Mouse (Mus musculus) embryonic facial prominence, embryonic 13.5 days (tissue): ENCODE measurements around the gene Slc31a1. TPM values are rescaled to one million over a fixed set of nuclear protein-coding genes. Genes with fewer than 3 reads are reported as not detected.

Experiments
- ATAC-seq: fragments of 200-750 bp; cut with Nextera tagmentation; 2 replicates; pipeline ENCODE4 v1.8.0; 2017; ENCODE audit warnings: low read depth; ENCODE audit not compliant: insufficient number of reproducible peaks, insufficient read depth, low FRiP score, low TSS enrichment
- H3K27ac ChIP-seq: fragments of 300-500 bp; sonication (generic); 2 replicates; pipeline ENCODE4 v1.5.1; 2015; ENCODE audit warnings: moderate library complexity, mild to moderate bottlenecking, inconsistent platforms
- H3K27me3 ChIP-seq: fragments of 300-500 bp; sonication (generic); 2 replicates; pipeline ENCODE4 v1.6.1; 2015; ENCODE audit warnings: mild to moderate bottlenecking, inconsistent platforms
- H3K36me3 ChIP-seq: fragments of 300-500 bp; sonication (generic); 2 replicates; pipeline ENCODE4 v1.6.1; 2015; ENCODE audit warnings: mild to moderate bottlenecking, inconsistent platforms
- H3K4me1 ChIP-seq: fragments of 300-500 bp; sonication (generic); 2 replicates; pipeline ENCODE4 v1.6.1; 2015; ENCODE audit warnings: inconsistent platforms
- H3K4me2 ChIP-seq: fragments of 300-500 bp; sonication (generic); 2 replicates; pipeline ENCODE4 v1.6.1; 2015; ENCODE audit warnings: moderate library complexity, mild to moderate bottlenecking, inconsistent platforms
- H3K4me3 ChIP-seq: fragments of 300-500 bp; sonication (generic); 2 replicates; pipeline ENCODE4 v1.5.1; 2015; ENCODE audit warnings: mild to moderate bottlenecking, inconsistent platforms
- H3K9ac ChIP-seq: fragments of 300-500 bp; sonication (generic); 2 replicates; pipeline ENCODE4 v1.6.1; 2015; ENCODE audit warnings: mild to moderate bottlenecking, inconsistent platforms
- H3K9me3 ChIP-seq: fragments of 300-500 bp; sonication (generic); 2 replicates; pipeline ENCODE4 v1.6.1; 2016; ENCODE audit warnings: inconsistent platforms
- WGBS: fragments of 180-500 bp; shearing (Covaris S2); methylation state at CpG from one replicate; pipeline ENCODE4 v1.1.7; 2015; ENCODE audit warnings: mixed read lengths; 5-methylcytosine and 5-hydroxymethylcytosine counted together
- polyA plus RNA-seq: library from polyadenylated mRNA; unstranded; fragments of >200 nt; fragmentation: Nextera tagmentation; extraction: Ambion mirVana; gene quantifications from 2 replicates; pipeline ENCODE4 v1.2.1, GENCODE M21; 2015

Slc31a1 gene
- polyA plus RNA-seq, 1 experiment from 2014 or later, result 42.8 TPM

DNA sequence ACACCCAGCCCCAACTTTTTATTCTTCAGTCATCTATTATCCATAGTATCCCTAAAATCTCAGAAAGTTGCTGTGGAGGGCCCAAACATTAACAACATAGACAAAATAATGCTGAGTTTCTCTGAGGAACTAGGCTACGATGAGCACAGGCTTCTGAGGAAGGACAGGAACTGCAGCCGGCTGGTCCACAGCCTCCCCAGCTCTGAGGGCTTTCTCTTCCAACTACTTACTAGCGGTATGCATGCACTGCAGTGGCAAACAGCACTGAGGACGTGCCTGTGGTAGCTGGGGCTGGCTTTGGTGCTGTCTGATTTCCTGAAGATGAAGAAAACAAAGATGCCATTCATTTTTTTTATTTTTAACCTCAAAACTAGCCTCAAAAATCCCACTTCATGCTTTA lies 14.7 kb upstream of the Slc31a1 start:
- 76% methylated on average over 4 of the region's 4 CpGs for WGBS
- Histone ChIP-seq H3K27me3 (no peaks in the 10 kb centered on the region), H3K9me3 (no peaks in the 10 kb centered on the region), H3K4me3 (no peak overlapping the region), H3K9ac (no peak overlapping the region), H3K4me1 (no peaks in the 10 kb centered on the region), H3K27ac (no peak overlapping the region), H3K4me2 (no peak overlapping the region), H3K36me3 (peaks cover 53% of the 10 kb centered on the region)
- ATAC-seq, result no peak

DNA sequence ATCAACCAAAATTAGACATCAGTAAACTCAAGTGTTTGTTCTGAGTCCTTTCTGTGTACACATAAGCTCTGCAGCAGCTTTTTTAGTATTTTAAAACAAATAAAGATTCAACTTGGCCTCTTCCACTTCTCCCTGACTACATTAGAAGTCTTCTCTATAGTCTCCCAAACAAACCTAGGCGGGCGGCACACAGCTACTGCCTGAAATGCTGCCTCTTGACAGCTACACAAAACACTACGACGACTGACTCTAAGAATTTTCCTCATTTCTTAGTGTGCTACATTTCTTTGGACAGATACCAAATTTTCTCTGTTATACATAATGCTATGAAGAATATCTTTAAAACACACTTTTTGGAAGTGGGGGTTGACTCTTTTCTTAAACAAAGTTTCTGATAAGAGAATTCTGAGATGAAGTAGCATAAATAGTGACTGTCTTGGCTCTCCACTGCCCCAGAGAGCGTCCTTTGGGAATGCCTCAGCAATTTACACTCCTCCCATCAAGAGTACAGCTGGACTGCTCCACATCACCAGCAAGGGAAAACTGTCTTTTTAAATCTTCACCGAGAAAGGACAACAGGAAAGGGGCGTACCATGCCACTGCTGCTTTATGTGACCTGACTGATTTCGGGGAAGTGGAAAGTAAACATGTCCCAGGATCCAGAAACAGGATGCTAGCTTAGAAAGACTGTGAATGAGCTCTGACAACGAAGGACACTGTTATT lies 12.8 kb upstream of the Slc31a1 start:
- 76% methylated on average over 9 of the region's 9 CpGs for WGBS
- Histone ChIP-seq H3K27ac (no peak overlapping the region), H3K4me2 (no peak overlapping the region), H3K36me3 (peaks cover 60% of the 10 kb centered on the region), H3K4me3 (no peak overlapping the region), H3K27me3 (no peaks in the 10 kb centered on the region), H3K9me3 (no peaks in the 10 kb centered on the region), H3K4me1 (no peaks in the 10 kb centered on the region), H3K9ac (no peak overlapping the region)
- no peak for ATAC-seq

DNA sequence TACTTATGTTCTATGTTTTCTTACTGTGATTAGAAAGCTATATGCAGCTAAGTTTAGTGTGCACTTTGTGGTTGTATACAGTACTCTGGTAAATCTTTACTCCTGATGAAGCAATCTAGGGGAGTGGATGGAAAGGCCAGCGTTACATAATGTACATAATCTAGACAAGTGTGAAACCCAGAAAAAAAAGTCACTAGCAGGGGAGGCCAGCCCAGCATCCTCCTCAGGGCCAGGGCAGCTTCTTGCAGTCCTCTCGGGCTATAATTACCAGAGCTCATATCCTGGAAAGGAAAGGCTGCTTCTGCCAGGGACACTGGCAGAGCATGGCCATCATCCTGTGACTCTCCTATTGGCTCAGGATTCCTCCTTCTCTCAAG lies 12.2 kb upstream of the Slc31a1 start:
- 65% methylated on average over 2 of the region's 2 CpGs for WGBS
- Histone ChIP-seq H3K27ac (no peak overlapping the region), H3K27me3 (no peaks in the 10 kb centered on the region), H3K4me3 (no peak overlapping the region), H3K4me2 (no peak overlapping the region), H3K4me1 (no peaks in the 10 kb centered on the region), H3K9me3 (no peaks in the 10 kb centered on the region), H3K9ac (no peak overlapping the region), H3K36me3 (peaks cover 58% of the 10 kb centered on the region)
- ATAC-seq, result no peak

DNA sequence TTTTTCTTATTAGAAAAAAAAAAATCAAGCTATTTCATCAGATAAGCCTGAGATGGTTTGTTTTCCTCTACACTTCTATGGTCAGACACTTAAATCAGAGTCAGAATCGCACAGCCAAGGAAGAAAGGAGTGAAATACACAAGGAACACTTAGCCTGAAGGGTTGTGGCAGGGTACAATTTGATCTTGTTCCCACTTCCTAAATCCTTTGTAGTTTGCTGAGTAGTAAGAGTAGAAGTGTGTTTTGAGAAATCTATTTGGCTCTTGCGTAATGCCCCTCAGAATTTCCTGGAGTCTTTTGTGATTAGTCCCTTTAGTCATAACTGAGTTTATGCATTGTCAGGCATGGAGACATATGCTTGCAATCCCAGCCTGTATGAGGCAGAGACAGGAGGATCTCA lies 11.2 kb upstream of the Slc31a1 start:
- Histone ChIP-seq H3K27ac (no peak overlapping the region), H3K4me2 (no peak overlapping the region), H3K9ac (no peak overlapping the region), H3K36me3 (peaks cover 50% of the 10 kb centered on the region), H3K4me3 (no peak overlapping the region), H3K27me3 (no peaks in the 10 kb centered on the region), H3K9me3 (no peaks in the 10 kb centered on the region), H3K4me1 (no peaks in the 10 kb centered on the region)
- ATAC-seq, result no peak
- 90% methylated on average over 2 of the region's 2 CpGs for WGBS

DNA sequence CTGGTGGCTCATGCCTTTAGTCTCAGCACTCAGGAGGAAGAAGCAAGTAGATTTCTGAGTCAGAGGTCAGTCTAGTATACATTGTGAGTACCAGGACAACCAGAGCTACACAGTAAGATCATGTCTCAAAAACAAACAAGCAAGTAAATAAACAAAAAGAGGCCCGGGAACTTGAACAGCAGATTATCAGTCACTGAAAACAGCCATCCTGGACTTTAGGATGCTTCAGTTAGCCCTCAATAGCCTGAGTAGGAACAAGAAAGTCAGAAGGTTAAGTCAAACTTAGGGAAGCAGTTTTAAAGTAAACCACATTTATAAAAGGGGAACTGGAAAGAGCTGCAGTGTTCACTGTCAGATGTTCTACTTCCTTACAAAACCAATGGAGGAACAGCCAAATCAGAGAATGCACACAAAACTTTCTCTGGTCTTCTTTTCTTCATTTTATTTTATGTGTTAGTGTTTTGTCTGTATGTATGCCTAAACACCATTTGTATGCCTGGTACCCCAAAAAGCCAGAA lies 2.8 kb upstream of the Slc31a1 start:
- WGBS, result 91% methylated on average over 1 of the region's 1 CpGs
- Histone ChIP-seq H3K36me3 (no peaks in the 10 kb centered on the region), H3K4me1 (peaks cover 17% of the 10 kb centered on the region), H3K9ac (no peak overlapping the region), H3K27ac (no peak overlapping the region), H3K4me2 (no peak overlapping the region), H3K27me3 (no peaks in the 10 kb centered on the region), H3K9me3 (no peaks in the 10 kb centered on the region), H3K4me3 (no peak overlapping the region)
- no peak for ATAC-seq

DNA sequence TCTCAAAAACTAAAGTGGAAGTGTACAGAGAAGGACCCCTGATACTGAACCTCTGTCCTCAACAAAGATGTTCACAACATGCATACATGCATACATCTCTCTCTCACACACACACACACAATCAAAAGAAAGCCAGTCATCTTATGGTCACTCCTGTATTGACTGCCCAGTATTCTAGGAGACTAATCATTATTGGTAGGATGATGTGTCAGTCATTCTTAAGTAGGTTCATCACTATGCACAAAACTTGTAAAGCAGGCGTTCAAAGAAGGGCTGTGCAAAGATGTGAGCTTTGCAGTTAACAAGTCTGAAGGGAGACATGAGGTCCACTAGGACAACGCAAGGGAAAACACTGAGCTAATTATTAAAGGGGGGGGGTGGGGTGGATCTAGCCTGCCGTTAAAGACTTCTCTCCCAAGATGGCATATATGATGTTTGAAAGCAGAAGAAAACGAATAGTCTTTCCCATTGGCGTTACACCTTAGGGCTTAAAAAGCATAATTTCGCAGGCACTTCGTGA lies 1.2 kb upstream of the Slc31a1 start:
- peak overlapping the region; percentile 84 for H3K4me3 ChIP-seq
- peak overlapping the region; percentile 78 for H3K4me2 ChIP-seq
- H3K27me3 ChIP-seq, result no peaks in the 10 kb centered on the region
- H3K4me1 ChIP-seq, result peaks cover 17% of the 10 kb centered on the region
- no peaks in the 10 kb centered on the region for H3K36me3 ChIP-seq
- WGBS, result 47% methylated on average over 7 of the region's 7 CpGs
- no peak for ATAC-seq
- peak overlapping the region; percentile 87 for H3K9ac ChIP-seq
- H3K9me3 ChIP-seq, result no peaks in the 10 kb centered on the region
- no peak overlapping the region for H3K27ac ChIP-seq

DNA sequence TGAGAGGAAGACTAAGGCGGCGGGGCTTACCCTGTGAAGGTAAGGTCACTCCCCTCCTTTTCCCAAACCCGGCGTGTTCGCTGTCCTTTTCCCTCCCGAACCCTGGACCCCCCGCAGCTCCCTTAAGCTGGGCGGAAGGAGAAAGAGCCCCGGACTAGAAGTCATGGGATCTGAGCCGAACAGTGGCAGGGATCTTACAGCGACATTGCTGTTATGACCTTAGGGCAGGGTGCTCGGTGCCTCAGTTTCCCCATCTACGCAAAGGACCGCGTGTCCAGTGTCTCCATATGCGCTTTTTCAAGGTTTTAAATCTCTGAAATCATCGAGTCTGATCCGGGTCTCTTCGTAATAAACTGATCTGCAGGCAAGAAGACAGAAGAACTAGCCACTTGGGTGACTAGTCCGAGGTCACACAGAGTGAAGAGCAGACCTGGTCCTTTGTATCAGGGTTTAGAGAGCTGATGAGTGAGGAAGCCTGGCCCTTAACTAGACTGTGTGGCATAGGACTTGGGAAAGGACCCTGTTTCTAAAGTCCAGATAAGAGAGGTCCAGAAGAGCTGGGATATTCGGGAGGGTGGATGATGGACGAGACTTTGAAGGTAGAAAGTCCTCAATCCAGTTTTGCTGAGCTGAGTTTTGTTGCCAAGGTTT lies 403 bp downstream of the Slc31a1 start:
- Histone ChIP-seq H3K27ac (peak overlapping the region; percentile 48), H3K9me3 (no peaks in the 10 kb centered on the region), H3K9ac (peak overlapping the region; percentile 87), H3K4me3 (peak overlapping the region; percentile 84), H3K36me3 (no peaks in the 10 kb centered on the region), H3K27me3 (no peaks in the 10 kb centered on the region), H3K4me2 (peak overlapping the region; percentile 78), H3K4me1 (peaks cover 17% of the 10 kb centered on the region)
- no peak for ATAC-seq
- WGBS, result under 1% methylated on average over 22 of the region's 22 CpGs

DNA sequence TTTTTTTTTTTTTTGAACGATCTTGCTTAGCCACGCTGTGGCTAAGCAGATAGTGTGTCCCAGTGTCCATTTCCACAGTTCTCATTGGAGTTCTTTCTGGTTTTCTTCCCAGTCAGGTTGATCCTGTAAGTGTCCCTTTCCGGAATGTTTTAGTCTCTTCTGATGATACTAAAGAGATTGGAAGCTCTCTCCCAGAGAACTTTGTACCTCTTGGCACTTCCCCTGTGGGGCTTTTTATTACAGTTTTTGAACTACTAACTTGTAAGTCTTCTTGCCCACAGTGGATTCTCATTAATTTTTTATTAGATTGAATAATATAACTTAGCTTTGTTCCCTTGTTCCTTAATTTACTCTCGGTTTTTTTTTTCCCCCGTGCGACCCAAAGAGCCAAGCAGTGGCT lies 1.0 kb downstream of the Slc31a1 start:
- Histone ChIP-seq H3K4me1 (peaks cover 17% of the 10 kb centered on the region), H3K9me3 (no peaks in the 10 kb centered on the region), H3K27me3 (no peaks in the 10 kb centered on the region), H3K36me3 (no peaks in the 10 kb centered on the region), H3K4me3 (peak overlapping the region; percentile 84), H3K27ac (no peak overlapping the region), H3K9ac (peak overlapping the region; percentile 87), H3K4me2 (peak overlapping the region; percentile 78)
- 44% methylated on average over 6 of the region's 6 CpGs for WGBS
- no peak for ATAC-seq

DNA sequence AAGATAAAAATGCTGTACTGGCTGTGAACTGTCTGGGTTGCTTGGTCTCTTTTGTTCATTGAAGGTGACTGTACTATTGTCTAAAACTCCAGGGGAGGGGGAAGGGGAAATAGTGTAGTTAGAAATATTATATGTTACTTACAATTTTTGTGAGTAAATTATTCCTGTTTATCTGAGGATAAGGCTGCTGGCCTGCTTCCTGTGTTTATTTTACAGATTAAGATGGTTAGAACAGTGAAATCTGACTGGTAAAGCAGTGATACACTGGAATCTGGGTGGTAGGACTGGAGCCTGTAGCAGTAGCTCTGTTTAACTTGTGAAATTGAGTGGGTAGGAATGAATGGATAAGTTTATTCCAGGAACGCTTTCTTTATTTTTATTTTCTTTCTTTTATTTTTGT lies 1.5 kb downstream of the Slc31a1 start:
- no peak overlapping the region for H3K27ac ChIP-seq
- peak overlapping the region; percentile 87 for H3K9ac ChIP-seq
- 85% methylated on average over 1 of the region's 1 CpGs for WGBS
- peak overlapping the region; percentile 78 for H3K4me2 ChIP-seq
- no peaks in the 10 kb centered on the region for H3K27me3 ChIP-seq
- peak overlapping the region; percentile 84 for H3K4me3 ChIP-seq
- H3K9me3 ChIP-seq, result no peaks in the 10 kb centered on the region
- peaks cover 17% of the 10 kb centered on the region for H3K4me1 ChIP-seq
- H3K36me3 ChIP-seq, result no peaks in the 10 kb centered on the region
- ATAC-seq, result no peak

DNA sequence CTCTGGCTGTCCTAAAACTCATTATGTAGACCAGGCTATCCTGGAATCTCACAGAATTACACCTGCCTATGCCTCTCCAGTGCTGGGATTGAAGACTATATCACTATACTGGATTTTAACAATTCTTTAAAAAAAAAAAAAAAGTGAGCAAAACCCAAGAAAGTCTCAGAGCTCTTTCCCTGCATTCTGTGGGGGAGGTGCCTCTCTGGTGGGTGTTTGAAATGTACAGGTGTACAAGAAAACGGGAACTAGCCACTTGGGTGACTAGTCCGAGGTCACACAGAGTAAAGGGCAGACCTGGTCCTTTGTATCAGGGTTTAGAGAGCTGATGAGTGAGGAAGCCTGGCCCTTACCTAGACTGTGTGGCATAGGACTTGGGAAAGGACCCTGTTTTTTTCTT lies 1.9 kb downstream of the Slc31a1 start:
- Histone ChIP-seq H3K9me3 (no peaks in the 10 kb centered on the region), H3K4me2 (no peak overlapping the region), H3K27me3 (no peaks in the 10 kb centered on the region), H3K27ac (no peak overlapping the region), H3K4me1 (peaks cover 17% of the 10 kb centered on the region), H3K4me3 (no peak overlapping the region), H3K9ac (no peak overlapping the region), H3K36me3 (no peaks in the 10 kb centered on the region)
- ATAC-seq, result no peak
- 91% methylated on average over 2 of the region's 2 CpGs for WGBS

DNA sequence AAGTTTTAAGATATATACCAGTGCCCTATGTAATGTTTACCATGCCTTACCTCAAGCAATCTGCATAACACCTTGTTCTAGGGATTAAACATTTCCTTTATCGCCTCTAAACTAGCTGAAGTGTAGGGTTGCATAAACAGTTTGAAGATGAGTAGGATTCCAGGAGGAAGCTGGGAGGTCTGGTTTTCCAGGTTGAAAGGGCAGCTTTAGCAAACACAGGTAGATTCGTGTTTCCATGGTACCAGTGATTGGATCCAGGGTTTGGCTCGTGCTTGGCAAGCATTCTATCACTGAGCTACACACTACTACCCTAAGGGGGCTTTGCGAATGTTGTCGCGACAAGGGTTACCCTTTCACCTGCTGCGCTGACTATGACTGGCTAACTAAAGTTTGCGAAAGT lies 3.8 kb downstream of the Slc31a1 start:
- H3K27ac ChIP-seq, result no peak overlapping the region
- H3K4me3 ChIP-seq, result no peak overlapping the region
- peaks cover 12% of the 10 kb centered on the region for H3K4me1 ChIP-seq
- no peak for ATAC-seq
- no peak overlapping the region for H3K9ac ChIP-seq
- H3K4me2 ChIP-seq, result no peak overlapping the region
- H3K9me3 ChIP-seq, result no peaks in the 10 kb centered on the region
- no peaks in the 10 kb centered on the region for H3K36me3 ChIP-seq
- WGBS, result 88% methylated on average over 8 of the region's 8 CpGs
- H3K27me3 ChIP-seq, result no peaks in the 10 kb centered on the region

DNA sequence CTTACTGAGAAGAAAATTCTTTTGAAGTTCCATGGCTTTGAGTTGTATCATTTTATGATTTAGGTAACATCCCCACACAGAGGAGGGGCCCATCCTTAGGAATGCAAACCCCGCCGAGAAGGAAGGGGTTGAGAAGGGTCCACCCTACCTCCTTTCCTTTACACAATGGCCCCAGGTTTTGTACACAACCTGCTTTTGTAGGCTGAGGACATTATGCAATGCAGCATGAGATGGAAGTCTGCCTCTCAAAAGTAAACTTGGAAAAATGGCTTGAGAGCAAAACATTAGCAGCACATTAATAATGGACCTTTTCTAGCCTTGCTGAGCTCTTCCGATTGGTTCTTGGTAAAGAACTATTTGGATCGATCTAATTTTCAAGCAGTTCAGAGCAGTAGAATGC lies 5.8 kb downstream of the Slc31a1 start:
- H3K4me2 ChIP-seq, result no peak overlapping the region
- no peaks in the 10 kb centered on the region for H3K36me3 ChIP-seq
- no peak overlapping the region for H3K9ac ChIP-seq
- H3K27me3 ChIP-seq, result no peaks in the 10 kb centered on the region
- no peak overlapping the region for H3K27ac ChIP-seq
- no peak overlapping the region for H3K4me3 ChIP-seq
- H3K9me3 ChIP-seq, result no peaks in the 10 kb centered on the region
- 81% methylated on average over 4 of the region's 4 CpGs for WGBS
- peaks cover 8% of the 10 kb centered on the region for H3K4me1 ChIP-seq
- ATAC-seq, result no peak
